Mouse (Mus musculus): Measurements from ENCODE around the gene Chrne.

GRCm38 (mm10) chr11:70656456-70656927 lies 37.5 kb upstream of the Chrne start:
- TF ChIP-seq POLR2A (IDR thresholded peaks at IDR 0.05; ENCODE audit: borderline replicate concordance, control insufficient read depth, low read depth, low read length) (no peak), CTCF (IDR thresholded peaks at IDR 0.05; ENCODE audit: control insufficient read depth, insufficient read depth, low read length) (no peak)
